Mouse (Mus musculus) cortical plate, adult 2 months (tissue): Measurements from ENCODE around the gene Lhx1. TPM values are rescaled to one million over a fixed set of nuclear protein-coding genes. Genes with fewer than 3 reads are reported as not detected.

Source experiments
- H3K27ac ChIP-seq: fragments of 200-500 bp; 2 replicates; pipeline ENCODE4 v1.5.1; 2012; ENCODE audit warnings: low read length, control low read depth, inconsistent platforms; ENCODE audit not compliant: insufficient read depth
- H3K4me1 ChIP-seq: fragments of 200-500 bp; 2 replicates; pipeline ENCODE4 v1.6.1; 2011; ENCODE audit warnings: low read length; ENCODE audit not compliant: control insufficient read depth, insufficient read depth
- H3K4me3 ChIP-seq: fragments of 200-500 bp; 2 replicates; pipeline ENCODE4 v1.5.1; 2011; ENCODE audit warnings: mild to moderate bottlenecking, low read length, control low read depth; ENCODE audit not compliant: insufficient read depth
- CTCF ChIP-seq: fragments of 200-500 bp; IDR thresholded peaks from 2 replicates; pipeline ENCODE4 v1.5.1; 2011; ENCODE audit warnings: mild to moderate bottlenecking, control low read depth, low read length; ENCODE audit not compliant: insufficient read depth; ENCODE audit errors: extremely low read depth
- POLR2A ChIP-seq: fragments of 200-500 bp; IDR thresholded peaks from 2 replicates; pipeline ENCODE4 v1.6.1; 2011; ENCODE audit warnings: mild to moderate bottlenecking, low read length, control low read depth; ENCODE audit not compliant: insufficient read depth; ENCODE audit errors: extremely low read depth
- polyA plus RNA-seq: library from polyadenylated mRNA; depleted of rRNA; stranded (reverse); fragments of >200 nt; gene quantifications from 2 replicates; pipeline ENCODE4 v1.2.3, GENCODE M21; 2012; rRNA removed

Gene Lhx1
- polyA plus RNA-seq = 0.04 and 0.10 TPM in 2 replicates

- no peak for TF ChIP-seq CTCF
- no peak for TF ChIP-seq POLR2A
- Histone ChIP-seq H3K4me1 (no peaks in the 10 kb centered on the region), H3K27ac (no peak within 1 kb of the TSS), H3K4me3 (no peak within 1 kb of the TSS)
These were observed at the start of gene Lhx1 for GRCm38 (mm10) chr11:84525421-84526274. TSS of gene Lhx1 (minus strand) at chr11:84525535.

- TF ChIP-seq CTCF (no peak), POLR2A (no peak)
- H3K27ac ChIP-seq = no peak overlapping the region
- no peak overlapping the region for H3K4me3 ChIP-seq
- H3K4me1 ChIP-seq = no peaks in the 10 kb centered on the region
These were observed 49.5 kb upstream of the Lhx1 start for GRCm38 (mm10) chr11:84574834-84575233.

GRCm38 (mm10) chr11:84573637-84574036 lies 48.3 kb upstream of the Lhx1 start:
- TF ChIP-seq CTCF (no peak), POLR2A (no peak)
- Histone ChIP-seq H3K4me3 (no peak overlapping the region), H3K4me1 (no peaks in the 10 kb centered on the region), H3K27ac (no peak overlapping the region)

GRCm38 (mm10) chr11:84570812-84571211 lies 45.5 kb upstream of the Lhx1 start:
- no peak overlapping the region for H3K4me3 ChIP-seq
- no peak for TF ChIP-seq POLR2A
- no peak for TF ChIP-seq CTCF
- H3K27ac ChIP-seq = no peak overlapping the region
- H3K4me1 ChIP-seq = no peaks in the 10 kb centered on the region

- Histone ChIP-seq H3K4me1 (no peaks in the 10 kb centered on the region), H3K4me3 (no peak overlapping the region), H3K27ac (no peak overlapping the region)
- TF ChIP-seq POLR2A = no peak
- no peak for TF ChIP-seq CTCF
These were observed 45.1 kb upstream of the Lhx1 start for GRCm38 (mm10) chr11:84570392-84570791.

DNA sequence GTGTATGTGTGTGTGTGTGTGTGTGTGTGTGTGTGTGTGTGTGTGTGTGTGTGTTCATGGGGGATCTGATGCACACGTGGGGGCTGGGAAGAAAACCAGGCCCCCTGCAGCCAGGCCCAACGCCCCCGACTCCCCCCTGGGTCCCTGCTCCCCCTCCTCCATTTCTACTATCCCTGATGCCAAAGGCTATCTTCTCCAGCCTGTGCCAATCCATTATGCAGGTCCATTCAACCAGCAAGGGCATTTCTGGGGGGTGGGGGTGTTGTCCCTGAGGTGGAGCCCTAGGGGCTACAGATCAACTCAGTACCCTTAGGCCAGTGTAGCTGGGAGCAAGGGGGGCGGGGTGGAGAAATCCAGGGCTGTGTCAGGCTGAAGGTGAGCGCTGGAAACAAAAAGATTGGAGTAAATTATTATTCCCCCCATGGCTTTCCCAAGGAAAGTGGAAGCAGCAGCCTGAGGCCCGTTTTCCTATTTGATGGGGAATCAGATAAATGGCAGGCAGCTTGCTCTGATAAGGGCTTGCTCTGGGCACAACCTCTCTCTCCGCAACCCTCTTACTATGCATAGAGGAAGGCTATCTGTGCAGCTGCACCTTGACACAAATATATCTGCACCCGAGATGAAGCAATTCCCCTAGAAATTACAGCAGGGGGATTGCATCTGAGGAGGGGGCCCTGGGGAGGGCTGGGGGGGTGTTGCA lies 43.9 kb upstream of the Lhx1 start:
- TF ChIP-seq CTCF (no peak), POLR2A (no peak)
- no peak overlapping the region for H3K27ac ChIP-seq
- H3K4me1 ChIP-seq = no peaks in the 10 kb centered on the region
- H3K4me3 ChIP-seq = no peak overlapping the region

- no peaks in the 10 kb centered on the region for H3K4me1 ChIP-seq
- H3K27ac ChIP-seq = no peak overlapping the region
- no peak overlapping the region for H3K4me3 ChIP-seq
- no peak for TF ChIP-seq POLR2A
- no peak for TF ChIP-seq CTCF
These were observed 43.1 kb upstream of the Lhx1 start for GRCm38 (mm10) chr11:84568482-84568881.

DNA sequence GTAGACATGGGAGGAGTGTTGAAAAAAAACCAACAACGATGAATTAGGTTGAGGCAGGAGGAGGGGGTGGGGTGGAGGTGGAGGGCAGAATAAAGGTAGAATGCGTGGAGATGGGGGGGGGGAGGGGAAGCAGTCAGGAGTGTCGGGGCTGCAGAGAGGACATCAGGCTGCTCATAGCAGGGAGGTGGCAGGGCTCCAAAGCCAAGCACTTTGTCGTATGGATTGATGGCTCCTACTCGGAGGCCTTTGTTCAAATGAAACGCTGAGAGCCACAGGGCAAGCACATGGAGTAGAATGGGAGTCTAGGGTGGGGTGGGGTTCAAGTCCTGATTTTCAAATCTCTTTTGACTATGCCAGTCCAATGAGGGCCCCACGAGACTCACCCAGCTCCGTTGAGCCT lies 41.4 kb upstream of the Lhx1 start:
- Histone ChIP-seq H3K4me3 (no peak overlapping the region), H3K27ac (no peak overlapping the region), H3K4me1 (no peaks in the 10 kb centered on the region)
- no peak for TF ChIP-seq POLR2A
- no peak for TF ChIP-seq CTCF

DNA sequence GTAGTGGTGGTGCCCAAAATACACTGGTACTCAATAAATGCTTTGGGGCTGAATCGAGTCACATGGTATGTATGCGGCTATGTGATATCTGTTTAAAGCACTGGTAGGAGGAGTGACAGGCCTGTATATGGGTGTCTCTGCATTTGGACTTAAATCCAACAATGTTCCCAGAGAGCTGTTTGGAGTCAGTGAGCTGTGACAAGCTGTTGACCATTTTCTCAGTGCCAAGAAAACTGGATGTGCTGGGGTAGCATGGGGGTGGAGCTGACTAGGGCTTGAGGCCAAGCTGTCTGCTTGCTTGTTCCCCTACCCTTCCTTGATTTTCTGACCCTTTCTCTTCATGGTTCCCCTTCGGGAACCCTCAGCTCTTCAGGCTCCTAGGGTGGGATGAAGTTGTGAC lies 39.9 kb upstream of the Lhx1 start:
- Histone ChIP-seq H3K27ac (no peak overlapping the region), H3K4me1 (no peaks in the 10 kb centered on the region), H3K4me3 (no peak overlapping the region)
- TF ChIP-seq POLR2A = no peak
- no peak for TF ChIP-seq CTCF

GRCm38 (mm10) chr11:84563360-84563759 lies 38.0 kb upstream of the Lhx1 start:
- Histone ChIP-seq H3K27ac (no peak overlapping the region), H3K4me1 (no peaks in the 10 kb centered on the region), H3K4me3 (no peak overlapping the region)
- TF ChIP-seq POLR2A (no peak), CTCF (no peak)
